Mouse (Mus musculus): ENCODE measurements around the gene Galnt16.

Galnt16 gene

GRCm38 (mm10) chr12:80662322-80662721, 144.2 kb downstream of the Galnt16 start:
- in situ Hi-C loops (cut with MboI, MseI), result no loop called here

GRCm38 (mm10) chr12:80663935-80664334, 145.9 kb downstream of the Galnt16 start:
- in situ Hi-C loops (cut with MboI, MseI), result no loop called here

- in situ Hi-C loops (cut with MboI, MseI), result no loop called here
These were observed 150.3 kb downstream of the Galnt16 start for GRCm38 (mm10) chr12:80668391-80668790.

- in situ Hi-C loops (cut with MboI, MseI), result loop anchor here (5.0 kb wide), 1 partner anchor 66 kb away; no protein-coding TSS in a partner anchor
These were observed 155.1 kb downstream of the Galnt16 start for GRCm38 (mm10) chr12:80673170-80673569.
